Mouse (Mus musculus) thymus, adult 2 months (tissue): ENCODE results near the gene Atf7ip.

Source experiments
- CTCF ChIP-seq: fragments of 200-500 bp; IDR thresholded peaks from 2 replicates; pipeline ENCODE4 v1.5.1; 2012; ENCODE audit warnings: mild to moderate bottlenecking, control low read depth, low read length, moderate library complexity, borderline replicate concordance; ENCODE audit not compliant: control insufficient read depth, poor library complexity, insufficient read depth; ENCODE audit errors: extremely low read depth
- POLR2A ChIP-seq: fragments of 200-500 bp; IDR thresholded peaks from 2 replicates; pipeline ENCODE4 v1.6.1; 2012; ENCODE audit warnings: mild to moderate bottlenecking, low read length, control low read depth, moderate library complexity; ENCODE audit not compliant: control insufficient read depth, poor library complexity, insufficient read depth; ENCODE audit errors: extremely low read depth

DNA sequence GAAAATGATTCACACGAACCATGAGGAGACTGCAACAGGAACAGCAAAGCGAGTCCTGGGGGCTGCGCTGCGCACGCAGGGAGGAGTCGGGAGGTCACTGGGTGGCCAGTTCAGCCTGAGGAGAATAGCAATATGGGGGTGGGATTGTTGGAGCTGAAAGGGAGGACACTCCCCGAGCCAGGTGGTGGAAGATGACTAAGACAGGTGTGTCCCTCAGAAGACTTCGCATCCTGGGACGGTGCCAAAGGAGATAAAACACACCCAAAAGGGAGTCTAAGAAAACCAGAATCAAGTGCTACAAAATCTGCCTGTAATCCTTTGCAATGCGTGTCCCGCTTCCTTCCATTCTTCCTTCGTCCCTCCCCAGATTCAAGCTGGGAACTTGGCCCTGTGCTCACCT lies 119.5 kb downstream of the Atf7ip start:
- TF ChIP-seq POLR2A (no peak), CTCF (no peak)
